Mouse (Mus musculus) forebrain, postnatal 0 days (tissue): ENCODE data around the gene Zfp710. TPM values are rescaled to one million over a fixed set of nuclear protein-coding genes. Genes with fewer than 3 reads are reported as not detected.

Source experiments
- ATAC-seq: fragments of 200-750 bp; cut with Nextera tagmentation; 2 replicates; pipeline ENCODE4 v1.8.0; 2017; ENCODE audit warnings: mild to moderate bottlenecking, moderate library complexity
- DNase-seq: peaks from one replicate; pipeline ENCODE4 v3.0.0-alpha.2; 2015
- H3K27ac ChIP-seq: fragments of 300-500 bp; sonication (generic); 2 replicates; pipeline ENCODE4 v1.5.1; 2014; ENCODE audit warnings: low read depth, mild to moderate bottlenecking, antibody characterized with exemption, low read length, moderate library complexity, mixed read lengths
- H3K27me3 ChIP-seq: fragments of 300-500 bp; sonication (generic); 2 replicates; pipeline ENCODE4 v1.6.1; 2014; ENCODE audit warnings: mild to moderate bottlenecking, low read length, mixed read lengths; ENCODE audit not compliant: insufficient read depth
- H3K36me3 ChIP-seq: fragments of 300-500 bp; sonication (generic); 2 replicates; pipeline ENCODE4 v1.6.1; 2014; ENCODE audit warnings: mild to moderate bottlenecking, moderate library complexity; ENCODE audit not compliant: insufficient read depth
- H3K4me1 ChIP-seq: fragments of 300-500 bp; sonication (generic); 2 replicates; pipeline ENCODE4 v1.6.1; 2014; ENCODE audit warnings: antibody characterized with exemption; ENCODE audit not compliant: insufficient read depth
- H3K4me2 ChIP-seq: fragments of 300-500 bp; sonication (generic); 2 replicates; pipeline ENCODE4 v1.6.1; 2014; ENCODE audit warnings: low read depth, mild to moderate bottlenecking, moderate library complexity
- H3K4me3 ChIP-seq: fragments of 300-500 bp; sonication (generic); 2 replicates; pipeline ENCODE4 v1.5.1; 2014; ENCODE audit warnings: low read depth, low read length, mixed read lengths
- H3K9ac ChIP-seq: fragments of 300-500 bp; sonication (generic); 2 replicates; pipeline ENCODE4 v1.6.1; 2014; ENCODE audit warnings: mild to moderate bottlenecking
- H3K9me3 ChIP-seq: fragments of 300-500 bp; sonication (generic); 2 replicates; pipeline ENCODE4 v1.6.1; 2016; ENCODE audit warnings: low read length
- CTCF ChIP-seq: sonication (generic); IDR thresholded peaks from 2 replicates; pipeline ENCODE4 v1.5.1; 2016; ENCODE audit warnings: antibody characterized with exemption, control low read depth, low read depth
- WGBS: fragments of 180-500 bp; shearing (Covaris S2); extraction: QIAGEN DNeasy Blood & Tissue Kit; methylation state at CpG from one replicate; pipeline ENCODE4 v1.1.7; 2014; 5-methylcytosine and 5-hydroxymethylcytosine counted together
- polyA plus RNA-seq: library from polyadenylated mRNA; unstranded; fragments of >200 nt; fragmentation: Nextera tagmentation; extraction: Ambion mirVana; gene quantifications from 2 replicates; pipeline ENCODE4 v1.2.1, GENCODE M21; 2015
- total RNA-seq: library from RNA; depleted of rRNA; stranded (reverse); fragments of >200 nt; gene quantifications from 2 replicates; pipeline ENCODE4 v1.2.3, GENCODE M21; 2014

Zfp710 gene
- total and polyA plus RNA-seq, 2 experiments from 2014 or later: 12.3 to 30.6 TPM

- no peak overlapping the region for H3K4me3 ChIP-seq
- no peaks in the 10 kb centered on the region for H3K9me3 ChIP-seq
- H3K4me2 ChIP-seq: no peak overlapping the region
- H3K27me3 ChIP-seq: no peaks in the 10 kb centered on the region
- ATAC-seq: 0 out of 2 replicates have a peak, but pooled peaks have one; percentile 7
- H3K27ac ChIP-seq: no peak overlapping the region
- peaks cover 66% of the 10 kb centered on the region for H3K36me3 ChIP-seq
- DNase-seq: no peak
- no peak for TF ChIP-seq CTCF
- 70% methylated on average over 13 of the region's 13 CpGs for WGBS
- H3K4me1 ChIP-seq: no peaks in the 10 kb centered on the region
- H3K9ac ChIP-seq: no peak overlapping the region
These were observed 66.6 kb downstream of the Zfp710 start for GRCm38 (mm10) chr7:80091004-80091865.

GRCm38 (mm10) chr7:80091866-80092210, 67.2 kb downstream of the Zfp710 start:
- Histone ChIP-seq H3K4me3 (no peak overlapping the region), H3K9me3 (no peaks in the 10 kb centered on the region), H3K27me3 (no peaks in the 10 kb centered on the region), H3K27ac (no peak overlapping the region), H3K36me3 (peaks cover 67% of the 10 kb centered on the region), H3K4me2 (no peak overlapping the region), H3K4me1 (no peaks in the 10 kb centered on the region), H3K9ac (no peak overlapping the region)
- 87% methylated on average over 4 of the region's 4 CpGs for WGBS
- ATAC-seq (no peak), DNase-seq (no peak)
- no peak for TF ChIP-seq CTCF

- peaks cover 69% of the 10 kb centered on the region for H3K36me3 ChIP-seq
These were observed 67.9 kb downstream of the Zfp710 start for GRCm38 (mm10) chr7:80092351-80093046.

GRCm38 (mm10) chr7:80094481-80094880, 69.9 kb downstream of the Zfp710 start:
- Histone ChIP-seq H3K9me3 (no peaks in the 10 kb centered on the region), H3K27me3 (no peaks in the 10 kb centered on the region), H3K9ac (no peak overlapping the region), H3K27ac (no peak overlapping the region), H3K4me3 (no peak overlapping the region), H3K4me2 (no peak overlapping the region), H3K4me1 (no peaks in the 10 kb centered on the region), H3K36me3 (peaks cover 86% of the 10 kb centered on the region)
- TF ChIP-seq CTCF: no peak
- WGBS: 79% methylated on average over 5 of the region's 5 CpGs
- DNase-seq: no peak
- ATAC-seq: no peak

More at GRCm38 (mm10) chr7:80092351-80093046, 67.9 kb downstream of the Zfp710 start:
- DNase-seq (peak; percentile 34), ATAC-seq (peak; percentile 39; the same call in 1 of the 2 replicates)
- H3K4me2 ChIP-seq: no peak overlapping the region
- H3K27me3 ChIP-seq: no peaks in the 10 kb centered on the region
- H3K9me3 ChIP-seq: no peaks in the 10 kb centered on the region
- H3K27ac ChIP-seq: 0 out of 2 replicates have a peak overlapping the region, but pooled peaks have one; percentile 15
- WGBS: 35% methylated on average over 9 of the region's 9 CpGs
- H3K4me1 ChIP-seq: no peaks in the 10 kb centered on the region
- TF ChIP-seq CTCF: no peak
- no peak overlapping the region for H3K9ac ChIP-seq
- H3K4me3 ChIP-seq: no peak overlapping the region

DNA sequence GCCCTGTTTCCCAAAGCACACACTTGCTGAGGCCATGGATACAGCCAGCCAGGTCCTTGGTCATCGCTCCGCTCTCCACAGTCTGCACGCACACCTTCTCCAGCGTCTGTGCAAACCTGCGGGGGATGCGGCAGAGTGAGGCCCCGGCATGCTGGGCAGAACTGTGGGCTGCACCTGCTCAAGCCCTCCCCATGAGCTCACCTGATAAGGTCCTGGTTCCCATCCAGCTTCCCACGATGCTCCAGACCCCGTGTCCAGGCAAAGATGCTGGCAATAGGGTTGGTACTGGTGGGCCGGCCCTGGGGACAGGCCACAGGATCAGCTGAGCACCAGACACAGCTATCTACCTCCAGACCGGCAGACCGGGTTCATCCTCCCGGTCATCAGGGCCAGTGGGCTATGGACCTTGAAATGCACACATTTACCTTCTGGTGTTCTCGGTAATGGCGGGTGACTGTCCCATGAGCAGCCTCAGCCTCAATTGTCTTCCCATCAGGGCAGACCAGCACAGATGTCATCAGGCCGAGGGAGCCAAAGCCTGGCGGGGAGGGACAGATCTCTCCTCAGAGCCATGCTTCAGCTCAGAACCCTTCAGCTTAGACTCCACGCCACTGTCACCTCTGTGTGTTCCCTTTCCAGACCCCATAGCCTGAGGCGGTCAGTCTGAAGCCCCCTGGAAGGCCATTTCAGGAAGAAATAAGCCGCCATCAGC, 71.1 kb downstream of the Zfp710 start:
- H3K4me3 ChIP-seq: no peak overlapping the region
- no peak overlapping the region for H3K9ac ChIP-seq

GRCm38 (mm10) chr7:80098389-80098976, 73.9 kb downstream of the Zfp710 start:
- Histone ChIP-seq H3K27me3 (no peaks in the 10 kb centered on the region), H3K9me3 (no peaks in the 10 kb centered on the region), H3K9ac (no peak overlapping the region), H3K4me1 (no peaks in the 10 kb centered on the region), H3K36me3 (peaks cover 81% of the 10 kb centered on the region), H3K27ac (no peak overlapping the region), H3K4me3 (no peak overlapping the region), H3K4me2 (no peak overlapping the region)
- no peak for TF ChIP-seq CTCF
- WGBS: 94% methylated on average over 13 of the region's 13 CpGs
- no peak for ATAC-seq
- no peak for DNase-seq

More for the DNA sequence above, 71.1 kb downstream of the Zfp710 start:
- Histone ChIP-seq H3K27ac (no peak overlapping the region), H3K36me3 (peaks cover 87% of the 10 kb centered on the region), H3K27me3 (no peaks in the 10 kb centered on the region), H3K4me2 (no peak overlapping the region), H3K9me3 (no peaks in the 10 kb centered on the region), H3K4me1 (no peaks in the 10 kb centered on the region)
- no peak for TF ChIP-seq CTCF
- WGBS: 94% methylated on average over 20 of the region's 20 CpGs
- no peak for DNase-seq
- ATAC-seq: no peak
